Mouse (Mus musculus): ENCODE data around the gene Fcrla. TPM values are rescaled to one million over a fixed set of nuclear protein-coding genes. Genes with fewer than 3 reads are reported as not detected.

Fcrla gene
- total RNA-seq, 2 experiments from 2014 or later = 3.0 to 3.2 TPM

GRCm38 (mm10) chr1:170928467-170928866 is 1.1 kb upstream of the Fcrla start:
- no peak for DNase-seq

GRCm38 (mm10) chr1:170926941-170927340 is 442 bp downstream of the Fcrla start:
- DNase-seq = no peak

GRCm38 (mm10) chr1:170924485-170924884 is 2.9 kb downstream of the Fcrla start:
- no peak for DNase-seq

- DNase-seq = no peak
These were observed 8.1 kb downstream of the Fcrla start for GRCm38 (mm10) chr1:170919308-170919707.

- DNase-seq = no peak
These were observed 11.7 kb downstream of the Fcrla start for GRCm38 (mm10) chr1:170915657-170916056.

GRCm38 (mm10) chr1:170912891-170913615 is 14.3 kb downstream of the Fcrla start, which contains the start of gene Fcrlb:
Gene Fcrlb (minus strand): TSS chr1:170912941.
- no peak for DNase-seq

- no peak for DNase-seq
These were observed 15.3 kb downstream of the Fcrla start for GRCm38 (mm10) chr1:170911907-170912660.

- no peak for DNase-seq
These were observed 19.0 kb downstream of the Fcrla start for GRCm38 (mm10) chr1:170908341-170908740.

GRCm38 (mm10) chr1:170907456-170908191 is 19.8 kb downstream of the Fcrla start:
- peak; percentile 65 for DNase-seq

GRCm38 (mm10) chr1:170907111-170907455 is 20.3 kb downstream of the Fcrla start:
- DNase-seq = no peak

- no peak for DNase-seq
These were observed 23.9 kb downstream of the Fcrla start for GRCm38 (mm10) chr1:170903485-170903884.

GRCm38 (mm10) chr1:170901536-170902238 is 25.7 kb downstream of the Fcrla start:
- peak; percentile 92 for DNase-seq

- DNase-seq = peak; percentile 68
These were observed 26.4 kb downstream of the Fcrla start for GRCm38 (mm10) chr1:170900799-170901467.

- DNase-seq = no peak
These were observed 28.8 kb downstream of the Fcrla start for GRCm38 (mm10) chr1:170898413-170899075.

GRCm38 (mm10) chr1:170896651-170897281 is 30.6 kb downstream of the Fcrla start:
- no peak for DNase-seq

GRCm38 (mm10) chr1:170894603-170895602 is 32.5 kb downstream of the Fcrla start:
- DNase-seq = no peak

- DNase-seq = no peak
These were observed 35.1 kb downstream of the Fcrla start for GRCm38 (mm10) chr1:170892279-170892678.

- DNase-seq = no peak
These were observed 35.7 kb downstream of the Fcrla start for GRCm38 (mm10) chr1:170891646-170892045.

- DNase-seq = no peak
These were observed 38.1 kb downstream of the Fcrla start for GRCm38 (mm10) chr1:170889310-170889709.
